In genomic region chr4:111664146-111664545, GRCm38 (mm10) we compare ENCODE assay signal across 9 mouse cellular contexts. TPM values are rescaled to one million over a fixed set of nuclear protein-coding genes. Genes with fewer than 3 reads are reported as not detected.
DNase-seq lines count a peak whose midpoint lies in the region; ATAC-seq and TF ChIP-seq lines count a peak whose summit lies in the region.
"Had no signal": no experiment of that assay in that cellular context is flagged by ENCODE, and none has a peak within 500 bp of the region (broad histone marks: within the 10 kb centered on the region; RNA-seq: fewer than 3 reads in every experiment).

No protein-coding gene starts in this region.

- no peaks in the 10 kb centered on the region for H3K9me3 ChIP-seq in heart, embryonic 10.5 days
- H3K9me3 ChIP-seq in heart, postnatal 0 days (replicated peaks; ENCODE audit: control insufficient read depth, low read length): no peaks in the 10 kb centered on the region
- H3K9me3 ChIP-seq in stomach, embryonic 16.5 days (replicated peaks; ENCODE audit: control insufficient read depth, low read length): no peaks in the 10 kb centered on the region
- H3K9me3 ChIP-seq: liver, embryonic 13.5 days had no signal

- DNase-seq in heart, adult 8-10 months (ENCODE audit: low spot score): peak; percentile 39
- no peak for DNase-seq in heart, embryonic 10.5 days (ENCODE audit: low spot score)
- peak; percentile 83 for DNase-seq in brain, embryonic 14.5 days (ENCODE audit: low read depth)
- no peak for DNase-seq in heart, postnatal 0 days (ENCODE audit: low spot score)
- DNase-seq in kidney, postnatal 4 days: peak; percentile 60 to 65
- no peak for DNase-seq in retina, postnatal 1 day
- DNase-seq: liver, embryonic 13.5 days had no signal

- TF ChIP-seq EP300 in heart, postnatal 0 days (IDR thresholded peaks at IDR 0.05; ENCODE audit: low read depth): no peak

- TF ChIP-seq CTCF in brain, embryonic 14.5 days (IDR thresholded peaks at IDR 0.05; ENCODE audit: borderline replicate concordance, extremely low read depth, insufficient read depth, insufficient read length): no peak
- no peak for TF ChIP-seq CTCF in heart, postnatal 0 days (IDR thresholded peaks at IDR 0.05; ENCODE audit: low read depth)

- no peaks in the 10 kb centered on the region for H3K27me3 ChIP-seq in heart, embryonic 10.5 days (ENCODE audit: insufficient read depth, poor library complexity, severe bottlenecking)
- no peaks in the 10 kb centered on the region for H3K27me3 ChIP-seq in heart, postnatal 0 days (ENCODE audit: control insufficient read depth, insufficient read depth, low read length)
- no peaks in the 10 kb centered on the region for H3K27me3 ChIP-seq in stomach, embryonic 16.5 days (ENCODE audit: control insufficient read depth, insufficient read depth, low read length)
- H3K27me3 ChIP-seq: liver, embryonic 13.5 days had no signal

- no peak overlapping the region for H3K4me3 ChIP-seq in heart, embryonic 10.5 days
- no peak overlapping the region for H3K4me3 ChIP-seq in heart, postnatal 0 days (ENCODE audit: low read depth, low read length)
- no peak overlapping the region for H3K4me3 ChIP-seq in stomach, embryonic 16.5 days (replicated peaks; ENCODE audit: low read length)
- H3K4me3 ChIP-seq: liver, embryonic 13.5 days had no signal

- no peak overlapping the region for H3K9ac ChIP-seq in heart, postnatal 0 days (replicated peaks; ENCODE audit: low read depth, low read length)
- H3K9ac ChIP-seq in stomach, embryonic 16.5 days (ENCODE audit: low read length): no peak overlapping the region
- H3K9ac ChIP-seq: liver, embryonic 13.5 days had no signal

- H3K36me3 ChIP-seq in heart, embryonic 10.5 days: no peaks in the 10 kb centered on the region
- no peaks in the 10 kb centered on the region for H3K36me3 ChIP-seq in heart, postnatal 0 days (replicated peaks; ENCODE audit: control insufficient read depth, insufficient read depth, low read length)
- no peaks in the 10 kb centered on the region for H3K36me3 ChIP-seq in stomach, embryonic 16.5 days (ENCODE audit: control insufficient read depth, insufficient read depth, low read length)
- H3K36me3 ChIP-seq: liver, embryonic 13.5 days had no signal

- ATAC-seq in heart, postnatal 0 days (ENCODE audit: insufficient read depth, low read depth): peak; percentile 44
- ATAC-seq in stomach, embryonic 16.5 days (ENCODE audit: insufficient read depth, low FRiP score): peak; percentile 76
- no peak for ATAC-seq in activated CD4-positive, CD25-positive, alpha-beta regulatory T cell, adult 4 months

- H3K27ac ChIP-seq in heart, embryonic 10.5 days: no peak overlapping the region
- H3K27ac ChIP-seq in heart, postnatal 0 days (ENCODE audit: low read depth): 0 out of 2 replicates have a peak overlapping the region, but pooled peaks have one; percentile 26
- peak overlapping the region; percentile 95 for H3K27ac ChIP-seq in stomach, embryonic 16.5 days (ENCODE audit: low read length)

- peaks cover 4% of the 10 kb centered on the region; the same call in 1 of the 2 replicates for H3K4me1 ChIP-seq in heart, embryonic 10.5 days
- peaks cover 8% of the 10 kb centered on the region; the same call in 1 of the 2 replicates for H3K4me1 ChIP-seq in heart, postnatal 0 days (ENCODE audit: control insufficient read depth, insufficient read depth)
- H3K4me1 ChIP-seq in stomach, embryonic 16.5 days (ENCODE audit: control insufficient read depth, insufficient read depth, low read length): peaks cover 20% of the 10 kb centered on the region

- H3K4me2 ChIP-seq in heart, postnatal 0 days (ENCODE audit: low read depth, low read length): no peak overlapping the region
- H3K4me2 ChIP-seq in stomach, embryonic 16.5 days (ENCODE audit: low read depth, low read length): no peak overlapping the region
- H3K4me2 ChIP-seq: liver, embryonic 13.5 days had no signal

- no peak for TF ChIP-seq POLR2A in brain, embryonic 14.5 days (IDR thresholded peaks at IDR 0.05; ENCODE audit: borderline replicate concordance, extremely low read depth, insufficient read depth, insufficient read length, poor library complexity, severe bottlenecking)

- WGBS in heart, embryonic 10.5 days: 57% methylated on average over 3 of the region's 3 CpGs
- WGBS in heart, postnatal 0 days: 24% methylated on average over 3 of the region's 3 CpGs
- 16% methylated on average over 3 of the region's 3 CpGs for WGBS in stomach, embryonic 16.5 days

RNA-seq across cellular contexts. Expression of gene Spata6, which starts 55.6 kb away (rescaled TPM):
- total RNA-seq in heart, adult 8-10 months (2022): 1 to 10 TPM; 5.0 to 7.6 (median 6.0) TPM
- 22.3 and 24.4 TPM in 2 replicates for polyA plus RNA-seq in heart, embryonic 10.5 days (2016; fragmentation: Nextera tagmentation; extraction: Ambion mirVana)
- 8.3 and 12.2 TPM in 2 replicates for polyA plus RNA-seq in brain, embryonic 14.5 days (2012; rRNA removed)
- 16.2 and 96.1 TPM in 2 replicates for total RNA-seq in heart, postnatal 0 days (2014; rRNA removed; ENCODE audit: low replicate concordance)
- 13.6 and 14.3 TPM in 2 replicates for polyA plus RNA-seq in heart, postnatal 0 days (2015; fragmentation: Nextera tagmentation; extraction: Ambion mirVana)
- 25.0 and 25.5 TPM in 2 replicates for polyA plus RNA-seq in stomach, embryonic 16.5 days (2015; fragmentation: Nextera tagmentation; extraction: Ambion mirVana)
- polyA plus RNA-seq in activated CD4-positive, CD25-positive, alpha-beta regulatory T cell, adult 4 months (2017; shearing (Covaris generic)): 10 to 100 TPM; 20.1 to 25.5 TPM

Comparison
In these comparisons a context has a peak if more than half of its experiments do, and no peak if none do; other contexts are left out.
1. DNase-seq: peak in heart, adult 8-10 months (single experiment), brain, embryonic 14.5 days (single experiment) and kidney, postnatal 4 days (2 of 2); none in heart, embryonic 10.5 days (single experiment), heart, postnatal 0 days (single experiment) and retina, postnatal 1 day (single experiment).